Mouse (Mus musculus): ENCODE measurements around the gene Ccdc88a. TPM values are rescaled to one million over a fixed set of nuclear protein-coding genes. Genes with fewer than 3 reads are reported as not detected.

The Ccdc88a gene
- total and polyA plus RNA-seq, 3 experiments = 4.0 to 225 (median 5.9) TPM

GRCm38 (mm10) chr11:29374274-29374656 is 807 bp downstream of the Ccdc88a start (continued):
- peak; percentile 25; the same call in 1 of the 2 replicates for TF ChIP-seq MAZ (IDR thresholded peaks at IDR 0.05; ENCODE audit: low read depth, low read length)
- TF ChIP-seq BHLHE40 (IDR thresholded peaks at IDR 0.05; ENCODE audit: borderline replicate concordance, low read depth, low read length) = no peak
- no peak for TF ChIP-seq RCOR1 (IDR thresholded peaks at IDR 0.05; ENCODE audit: low read depth, low read length)
- TF ChIP-seq GATA1 (IDR thresholded peaks at IDR 0.05; ENCODE audit: low read depth, low read length) = no peak
- TF ChIP-seq E2F4 (IDR thresholded peaks at IDR 0.05; ENCODE audit: borderline replicate concordance, low read depth, low read length) = no peak
- TF ChIP-seq GABPA (IDR thresholded peaks at IDR 0.05; ENCODE audit: low read depth, low read length) = no peak
- TF ChIP-seq TAL1 (IDR thresholded peaks at IDR 0.05; ENCODE audit: low read length) = no peak
- TF ChIP-seq MYC (IDR thresholded peaks at IDR 0.05; ENCODE audit: low read depth, low read length) = no peak
- peak; percentile 22; the same call in 1 of the 2 replicates for TF ChIP-seq ZNF384 (IDR thresholded peaks at IDR 0.05; ENCODE audit: low read depth, low read length)
- peak; percentile 43; the same call in 1 of the 2 replicates for TF ChIP-seq ELF1 (IDR thresholded peaks at IDR 0.05; ENCODE audit: low read depth, low read length)

- Histone ChIP-seq H3K36me3 (ENCODE audit: control insufficient read depth in 1 of 2, insufficient read depth in 2 of 2, low read length in 2 of 2) (peaks cover 0 to 9% of the 10 kb centered on the region in 2 experiments; a peak in 2 of 4 replicates), H3K4me3 (ENCODE audit: control insufficient read depth in 1 of 2, insufficient read depth in 1 of 2, low read depth in 2 of 2, low read length in 2 of 2) (no peak overlapping the region), H3K27ac (ENCODE audit: control insufficient read depth, low read depth, low read length) (no peak overlapping the region), H3K9ac (ENCODE audit: control insufficient read depth, low read depth, low read length, poor library complexity, severe bottlenecking) (no peak overlapping the region), H3K9me3 (replicated peaks; ENCODE audit: insufficient read depth, low read length) (no peaks in the 10 kb centered on the region), H3K4me1 (ENCODE audit: control insufficient read depth in 1 of 2, insufficient read depth in 2 of 2, low read length in 2 of 2) (peaks cover 2 to 6% of the 10 kb centered on the region in 2 experiments), H3K27me3 (ENCODE audit: control insufficient read depth in 1 of 2, insufficient read depth in 2 of 2, low read length in 2 of 2) (0 out of 4 replicates have a peak, but pooled peaks cover 0 to 1% of the 10 kb centered on the region in 2 experiments), H3K79me2 (ENCODE audit: control insufficient read depth, insufficient read depth, low read length, poor library complexity) (peaks cover 11% of the 10 kb centered on the region)
- TF ChIP-seq POLR2AphosphoS5 (IDR thresholded peaks at IDR 0.05; ENCODE audit: borderline replicate concordance, low read depth, low read length) = no peak
- no peak for TF ChIP-seq KAT2A (conservative IDR thresholded peaks at IDR 0.05; ENCODE audit: low read depth, low read length)
- TF ChIP-seq ZKSCAN1 (IDR thresholded peaks at IDR 0.05; ENCODE audit: low read depth, low read length) = no peak
- no peak for DNase-seq (ENCODE audit: low read depth, low spot score)
Measured at GRCm38 (mm10) chr11:29376635-29377034, 3.2 kb downstream of the Ccdc88a start.

GRCm38 (mm10) chr11:29378751-29379150 is 5.3 kb downstream of the Ccdc88a start:
- no peak overlapping the region for H3K4me3 ChIP-seq (ENCODE audit: control insufficient read depth in 1 of 2, insufficient read depth in 1 of 2, low read depth in 2 of 2, low read length in 2 of 2)
- no peaks in the 10 kb centered on the region for H3K9me3 ChIP-seq (replicated peaks; ENCODE audit: insufficient read depth, low read length)
- H3K27me3 ChIP-seq (ENCODE audit: control insufficient read depth in 1 of 2, insufficient read depth in 2 of 2, low read length in 2 of 2) = no peaks in the 10 kb centered on the region
- peaks cover 0 to 18% of the 10 kb centered on the region in 2 experiments; a peak in 2 of 4 replicates for H3K36me3 ChIP-seq (ENCODE audit: control insufficient read depth in 1 of 2, insufficient read depth in 2 of 2, low read length in 2 of 2)
- H3K4me1 ChIP-seq (ENCODE audit: control insufficient read depth in 1 of 2, insufficient read depth in 2 of 2, low read length in 2 of 2) = peaks cover 5 to 11% of the 10 kb centered on the region in 2 experiments
- H3K27ac ChIP-seq (ENCODE audit: control insufficient read depth, low read depth, low read length) = no peak overlapping the region
- no peak overlapping the region for H3K9ac ChIP-seq (ENCODE audit: control insufficient read depth, low read depth, low read length, poor library complexity, severe bottlenecking)
- H3K79me2 ChIP-seq (ENCODE audit: control insufficient read depth, insufficient read depth, low read length, poor library complexity) = peaks cover 9% of the 10 kb centered on the region
- DNase-seq (ENCODE audit: low read depth, low spot score) = no peak
- no peak for TF ChIP-seq POLR2AphosphoS5 (IDR thresholded peaks at IDR 0.05; ENCODE audit: borderline replicate concordance, low read depth, low read length)
- TF ChIP-seq ETS1 (IDR thresholded peaks at IDR 0.05; ENCODE audit: low read depth, low read length) = no peak
- no peak for TF ChIP-seq SIN3A (IDR thresholded peaks at IDR 0.05; ENCODE audit: low read length)
- TF ChIP-seq NELFE (IDR thresholded peaks at IDR 0.05; ENCODE audit: low read depth, low read length) = no peak
- no peak for TF ChIP-seq TCF12 (IDR thresholded peaks at IDR 0.05; ENCODE audit: low read depth, low read length)
- no peak for TF ChIP-seq ZKSCAN1 (IDR thresholded peaks at IDR 0.05; ENCODE audit: low read depth, low read length)
- TF ChIP-seq POLR2AphosphoS2 (IDR thresholded peaks at IDR 0.05; ENCODE audit: low read length) = no peak
- TF ChIP-seq NRF1 (IDR thresholded peaks at IDR 0.05; ENCODE audit: insufficient read depth, low read depth, low read length, poor library complexity, severe bottlenecking) = no peak
- TF ChIP-seq CHD1 (IDR thresholded peaks at IDR 0.05; ENCODE audit: low read depth, low read length) = no peak
- TF ChIP-seq MAX (IDR thresholded peaks at IDR 0.05; ENCODE audit: low read length) = no peak
- TF ChIP-seq E2F4 (IDR thresholded peaks at IDR 0.05; ENCODE audit: borderline replicate concordance, low read depth, low read length) = no peak
- TF ChIP-seq ZC3H11A (IDR thresholded peaks at IDR 0.05; ENCODE audit: low read depth, low read length) = no peak
- TF ChIP-seq RAD21 (IDR thresholded peaks at IDR 0.05; ENCODE audit: low read depth, low read length) = no peak
- no peak for TF ChIP-seq MXI1 (IDR thresholded peaks at IDR 0.05; ENCODE audit: low read depth, low read length)
- no peak for TF ChIP-seq GATA1 (IDR thresholded peaks at IDR 0.05; ENCODE audit: low read depth, low read length)
- TF ChIP-seq POLR2A (IDR thresholded peaks at IDR 0.05; ENCODE audit: control insufficient read depth in 1 of 2, insufficient read depth in 1 of 2, low read depth in 1 of 2, low read length in 2 of 2, poor library complexity in 1 of 2) = no peak
- TF ChIP-seq SMC3 (IDR thresholded peaks at IDR 0.05; ENCODE audit: low read depth, low read length) = no peak
- TF ChIP-seq MYB (IDR thresholded peaks at IDR 0.05; ENCODE audit: low read depth, low read length) = no peak
- TF ChIP-seq BHLHE40 (IDR thresholded peaks at IDR 0.05; ENCODE audit: borderline replicate concordance, low read depth, low read length) = no peak

Measured in MEL (cell line).